Mouse (Mus musculus): ENCODE measurements around the gene Wfs1. TPM values are rescaled to one million over a fixed set of nuclear protein-coding genes. Genes with fewer than 3 reads are reported as not detected.
A peak's percentile ranks its signal among the peaks of the same experiment; 100 is the strongest.

Gene Wfs1
- polyA plus RNA-seq, 1 experiment from 2014 or later = 46.7 TPM

GRCm38 (mm10) chr5:36988124-36988780, 753 bp downstream of the Wfs1 start:
- H3K27me3 ChIP-seq = peaks cover 6% of the 10 kb centered on the region
- DNase-seq (ENCODE audit: low read depth, low spot score) (no peak), ATAC-seq (peak; percentile 23)
- CTCF ChIA-PET = interaction anchor here (0.7 to 2.1 kb wide), 5 partner anchors 22 to 42 kb away, joined by 3 to 10 read pairs (median 4); no protein-coding TSS in a partner anchor
- POLR2A ChIA-PET = no interaction called here
- no peak for TF ChIP-seq CTCF (IDR thresholded peaks at IDR 0.05)
- in situ Hi-C loops (cut with MboI; ENCODE audit: low pct_unique_long_range_greater_than_20kb) = no loop called here

- H3K27me3 ChIP-seq = no peaks in the 10 kb centered on the region
- no peak for DNase-seq (ENCODE audit: low read depth, low spot score)
- POLR2A ChIA-PET = no interaction called here
- no peak for ATAC-seq
- in situ Hi-C loops (cut with MboI; ENCODE audit: low pct_unique_long_range_greater_than_20kb) = no loop called here
- CTCF ChIA-PET = interaction anchor here (2.1 kb wide), 1 partner anchor 27 kb away, joined by 10 read pairs; no protein-coding TSS in a partner anchor
- no peak for TF ChIP-seq CTCF (IDR thresholded peaks at IDR 0.05)
Measured at GRCm38 (mm10) chr5:36986617-36987016, 2.4 kb downstream of the Wfs1 start.

- H3K27me3 ChIP-seq = no peaks in the 10 kb centered on the region
- ChIA-PET CTCF (no interaction called here), POLR2A (no interaction called here)
- no peak for TF ChIP-seq CTCF (IDR thresholded peaks at IDR 0.05)
- in situ Hi-C loops (cut with MboI; ENCODE audit: low pct_unique_long_range_greater_than_20kb) = no loop called here
- ATAC-seq (no peak), DNase-seq (ENCODE audit: low read depth, low spot score) (no peak)
Measured at GRCm38 (mm10) chr5:36982271-36982670, 6.7 kb downstream of the Wfs1 start.

GRCm38 (mm10) chr5:36979631-36980030, 9.4 kb downstream of the Wfs1 start:
- in situ Hi-C loops (cut with MboI; ENCODE audit: low pct_unique_long_range_greater_than_20kb) = no loop called here
- ATAC-seq (no peak), DNase-seq (ENCODE audit: low read depth, low spot score) (no peak)
- ChIA-PET CTCF (interaction anchor here (0.8 kb wide), 1 partner anchor 21 kb away, joined by 4 read pairs; no protein-coding TSS in a partner anchor), POLR2A (interaction anchor here (1.4 kb wide), 1 partner anchor 10 kb away, joined by 3 read pairs; the partner anchor contains the start of gene Wfs1)
- no peaks in the 10 kb centered on the region for H3K27me3 ChIP-seq
- TF ChIP-seq CTCF (IDR thresholded peaks at IDR 0.05) = no peak

GRCm38 (mm10) chr5:36979001-36979400, 10.0 kb downstream of the Wfs1 start:
- H3K27me3 ChIP-seq = no peaks in the 10 kb centered on the region
- in situ Hi-C loops (cut with MboI; ENCODE audit: low pct_unique_long_range_greater_than_20kb) = no loop called here
- ChIA-PET POLR2A (interaction anchor here (1.4 kb wide), 1 partner anchor 10 kb away, joined by 3 read pairs; the partner anchor contains the start of gene Wfs1), CTCF (interaction anchor here (0.8 kb wide), 1 partner anchor 20 kb away, joined by 4 read pairs; no protein-coding TSS in a partner anchor)
- ATAC-seq (peak; percentile 32), DNase-seq (ENCODE audit: low read depth, low spot score) (no peak)
- no peak for TF ChIP-seq CTCF (IDR thresholded peaks at IDR 0.05)

GRCm38 (mm10) chr5:36977809-36978208, 11.2 kb downstream of the Wfs1 start:
- H3K27me3 ChIP-seq = no peaks in the 10 kb centered on the region
- ChIA-PET CTCF (interaction anchor here (1.3 to 1.5 kb wide), 3 partner anchors 14 to 24 kb away, joined by 3 to 5 read pairs (median 5); no protein-coding TSS in a partner anchor), POLR2A (no interaction called here)
- TF ChIP-seq CTCF (IDR thresholded peaks at IDR 0.05) = no peak
- no peak for ATAC-seq
- no peak for DNase-seq (ENCODE audit: low read depth, low spot score)
- in situ Hi-C loops (cut with MboI; ENCODE audit: low pct_unique_long_range_greater_than_20kb) = no loop called here

- POLR2A ChIA-PET = interaction anchor here (1.6 kb wide), 1 partner anchor 10 kb away, joined by 3 read pairs; no protein-coding TSS in a partner anchor
- DNase-seq (ENCODE audit: low read depth, low spot score) = no peak
- H3K27me3 ChIP-seq = no peaks in the 10 kb centered on the region
- ATAC-seq = no peak
- in situ Hi-C loops (cut with MboI; ENCODE audit: low pct_unique_long_range_greater_than_20kb) = no loop called here
- CTCF ChIA-PET = interaction anchor here (0.8 to 2.3 kb wide), 2 partner anchors 16 to 26 kb away, joined by 4 to 16 read pairs; no protein-coding TSS in a partner anchor
- no peak for TF ChIP-seq CTCF (IDR thresholded peaks at IDR 0.05)
Measured at GRCm38 (mm10) chr5:36975336-36975735, 13.7 kb downstream of the Wfs1 start.

- DNase-seq (ENCODE audit: low read depth, low spot score) (no peak), ATAC-seq (no peak)
- TF ChIP-seq CTCF (IDR thresholded peaks at IDR 0.05) = no peak
- in situ Hi-C loops (cut with MboI; ENCODE audit: low pct_unique_long_range_greater_than_20kb) = no loop called here
- ChIA-PET CTCF (interaction anchor here (3.7 kb wide), 1 partner anchor 14 kb away, joined by 18 read pairs; no protein-coding TSS in a partner anchor), POLR2A (no interaction called here)
- H3K27me3 ChIP-seq = no peaks in the 10 kb centered on the region
Measured at GRCm38 (mm10) chr5:36971587-36971986, 17.4 kb downstream of the Wfs1 start.

GRCm38 (mm10) chr5:36960501-36960900, 28.5 kb downstream of the Wfs1 start:
- ChIA-PET POLR2A (no interaction called here), CTCF (interaction anchor here (1.0 to 11.5 kb wide), 7 partner anchors 13 to 49 kb away, joined by 3 to 157 read pairs (median 10); partner anchors contain the start of gene Wfs1)
- no peak for ATAC-seq
- no peak for DNase-seq (ENCODE audit: low read depth, low spot score)
- in situ Hi-C loops (cut with MboI; ENCODE audit: low pct_unique_long_range_greater_than_20kb) = no loop called here
- H3K27me3 ChIP-seq = no peaks in the 10 kb centered on the region
- no peak for TF ChIP-seq CTCF (IDR thresholded peaks at IDR 0.05)

- POLR2A ChIA-PET = interaction anchor here (0.7 to 0.8 kb wide), 2 partner anchors 44 to 160 kb away, joined by 6 read pairs; no protein-coding TSS in a partner anchor
- CTCF ChIA-PET = interaction anchor here (0.6 to 11.5 kb wide), 20 partner anchors 9 to 188 kb away, joined by 3 to 157 read pairs (median 5); partner anchors contain the start of gene Wfs1
- in situ Hi-C loops (cut with MboI; ENCODE audit: low pct_unique_long_range_greater_than_20kb) = loop anchor here (5.0 kb wide), 1 partner anchor 38 kb away; no protein-coding TSS in a partner anchor
Measured at GRCm38 (mm10) chr5:36958837-36959236, 30.2 kb downstream of the Wfs1 start.

GRCm38 (mm10) chr5:36955366-36955765, 33.6 kb downstream of the Wfs1 start:
- in situ Hi-C loops (cut with MboI; ENCODE audit: low pct_unique_long_range_greater_than_20kb) = loop anchor here (5.0 kb wide), 1 partner anchor 42 kb away; no protein-coding TSS in a partner anchor
- POLR2A ChIA-PET = no interaction called here
- H3K27me3 ChIP-seq = no peaks in the 10 kb centered on the region
- ATAC-seq (no peak), DNase-seq (ENCODE audit: low read depth, low spot score) (no peak)
- CTCF ChIA-PET = interaction anchor here (1.1 to 11.5 kb wide), 3 partner anchors 7 to 83 kb away, joined by 3 to 157 read pairs (median 78); no protein-coding TSS in a partner anchor
- TF ChIP-seq CTCF (IDR thresholded peaks at IDR 0.05) = peak; percentile 85

More at GRCm38 (mm10) chr5:36958837-36959236, 30.2 kb downstream of the Wfs1 start:
- no peak for DNase-seq (ENCODE audit: low read depth, low spot score)
- TF ChIP-seq CTCF (IDR thresholded peaks at IDR 0.05) = no peak
- no peaks in the 10 kb centered on the region for H3K27me3 ChIP-seq
- ATAC-seq = peak; percentile 67
